Mouse (Mus musculus): ENCODE data around the gene Mdk. TPM values are rescaled to one million over a fixed set of nuclear protein-coding genes. Genes with fewer than 3 reads are reported as not detected.

The Mdk gene
- polyA plus RNA-seq, 1 experiment: 1.1 TPM

- no peak for TF ChIP-seq GATA1 (IDR thresholded peaks at IDR 0.05; ENCODE audit: low read length)
- TF ChIP-seq TAL1 (IDR thresholded peaks at IDR 0.05; ENCODE audit: low read length): no peak
- Histone ChIP-seq H3K9me3 (ENCODE audit: control insufficient read depth, low read length) (no peaks in the 10 kb centered on the region), H3K4me3 (replicated peaks) (no peak overlapping the region), H3K4me1 (ENCODE audit: control insufficient read depth) (peaks cover 81% of the 10 kb centered on the region), H3K36me3 (ENCODE audit: control insufficient read depth) (peaks cover 22% of the 10 kb centered on the region), H3K27me3 (ENCODE audit: control insufficient read depth) (peaks cover 19% of the 10 kb centered on the region)
Observed at GRCm38 (mm10) chr2:91960459-91960858, 28.4 kb upstream of the Mdk start.

- Histone ChIP-seq H3K4me3 (replicated peaks) (no peak overlapping the region), H3K4me1 (ENCODE audit: control insufficient read depth) (peaks cover 88% of the 10 kb centered on the region), H3K27me3 (ENCODE audit: control insufficient read depth) (peaks cover 12% of the 10 kb centered on the region), H3K36me3 (ENCODE audit: control insufficient read depth) (peaks cover 22% of the 10 kb centered on the region), H3K9me3 (ENCODE audit: control insufficient read depth, low read length) (no peaks in the 10 kb centered on the region)
- no peak for TF ChIP-seq TAL1 (IDR thresholded peaks at IDR 0.05; ENCODE audit: low read length)
- TF ChIP-seq GATA1 (IDR thresholded peaks at IDR 0.05; ENCODE audit: low read length): no peak
Observed at GRCm38 (mm10) chr2:91959544-91960410, 27.7 kb upstream of the Mdk start.

GRCm38 (mm10) chr2:91958701-91959457, 26.8 kb upstream of the Mdk start:
- no peaks in the 10 kb centered on the region for H3K9me3 ChIP-seq (ENCODE audit: control insufficient read depth, low read length)
- no peak for TF ChIP-seq TAL1 (IDR thresholded peaks at IDR 0.05; ENCODE audit: low read length)
- no peak for TF ChIP-seq GATA1 (IDR thresholded peaks at IDR 0.05; ENCODE audit: low read length)
- H3K27me3 ChIP-seq (ENCODE audit: control insufficient read depth): peaks cover 4% of the 10 kb centered on the region
- no peak overlapping the region for H3K4me3 ChIP-seq (replicated peaks)
- H3K4me1 ChIP-seq (ENCODE audit: control insufficient read depth): peaks cover 88% of the 10 kb centered on the region
- H3K36me3 ChIP-seq (ENCODE audit: control insufficient read depth): peaks cover 22% of the 10 kb centered on the region

- H3K27me3 ChIP-seq (ENCODE audit: control insufficient read depth): no peaks in the 10 kb centered on the region
- no peak overlapping the region for H3K4me3 ChIP-seq (replicated peaks)
- no peaks in the 10 kb centered on the region for H3K9me3 ChIP-seq (ENCODE audit: control insufficient read depth, low read length)
- TF ChIP-seq GATA1 (IDR thresholded peaks at IDR 0.05; ENCODE audit: low read length): no peak
- TF ChIP-seq TAL1 (IDR thresholded peaks at IDR 0.05; ENCODE audit: low read length): no peak
- H3K36me3 ChIP-seq (ENCODE audit: control insufficient read depth): peaks cover 27% of the 10 kb centered on the region
- peaks cover 88% of the 10 kb centered on the region for H3K4me1 ChIP-seq (ENCODE audit: control insufficient read depth)
Observed at GRCm38 (mm10) chr2:91958049-91958448, 26.0 kb upstream of the Mdk start.

- TF ChIP-seq GATA1 (IDR thresholded peaks at IDR 0.05; ENCODE audit: low read length) (no peak), TAL1 (IDR thresholded peaks at IDR 0.05; ENCODE audit: low read length) (no peak)
- H3K36me3 ChIP-seq (ENCODE audit: control insufficient read depth): peaks cover 28% of the 10 kb centered on the region
- H3K4me1 ChIP-seq (ENCODE audit: control insufficient read depth): peaks cover 87% of the 10 kb centered on the region
- no peak overlapping the region for H3K4me3 ChIP-seq (replicated peaks)
- H3K9me3 ChIP-seq (ENCODE audit: control insufficient read depth, low read length): no peaks in the 10 kb centered on the region
- no peaks in the 10 kb centered on the region for H3K27me3 ChIP-seq (ENCODE audit: control insufficient read depth)
Observed at GRCm38 (mm10) chr2:91957096-91957495, 25.0 kb upstream of the Mdk start.

GRCm38 (mm10) chr2:91955875-91956274, 23.8 kb upstream of the Mdk start:
- Histone ChIP-seq H3K27me3 (ENCODE audit: control insufficient read depth) (no peaks in the 10 kb centered on the region), H3K4me3 (replicated peaks) (no peak overlapping the region), H3K36me3 (ENCODE audit: control insufficient read depth) (peaks cover 31% of the 10 kb centered on the region), H3K4me1 (ENCODE audit: control insufficient read depth) (peaks cover 86% of the 10 kb centered on the region), H3K9me3 (ENCODE audit: control insufficient read depth, low read length) (no peaks in the 10 kb centered on the region)
- TF ChIP-seq GATA1 (IDR thresholded peaks at IDR 0.05; ENCODE audit: low read length) (no peak), TAL1 (IDR thresholded peaks at IDR 0.05; ENCODE audit: low read length) (no peak)

GRCm38 (mm10) chr2:91955121-91955591, 23.1 kb upstream of the Mdk start:
- no peaks in the 10 kb centered on the region for H3K27me3 ChIP-seq (ENCODE audit: control insufficient read depth)
- no peaks in the 10 kb centered on the region for H3K9me3 ChIP-seq (ENCODE audit: control insufficient read depth, low read length)
- H3K4me1 ChIP-seq (ENCODE audit: control insufficient read depth): peaks cover 88% of the 10 kb centered on the region
- TF ChIP-seq GATA1 (IDR thresholded peaks at IDR 0.05; ENCODE audit: low read length): no peak
- TF ChIP-seq TAL1 (IDR thresholded peaks at IDR 0.05; ENCODE audit: low read length): no peak
- peaks cover 26% of the 10 kb centered on the region for H3K36me3 ChIP-seq (ENCODE audit: control insufficient read depth)
- H3K4me3 ChIP-seq (replicated peaks): no peak overlapping the region

- TF ChIP-seq TAL1 (IDR thresholded peaks at IDR 0.05; ENCODE audit: low read length) (no peak), GATA1 (IDR thresholded peaks at IDR 0.05; ENCODE audit: low read length) (no peak)
- Histone ChIP-seq H3K9me3 (ENCODE audit: control insufficient read depth, low read length) (no peaks in the 10 kb centered on the region), H3K36me3 (ENCODE audit: control insufficient read depth) (peaks cover 25% of the 10 kb centered on the region), H3K4me3 (replicated peaks) (no peak overlapping the region), H3K27me3 (ENCODE audit: control insufficient read depth) (no peaks in the 10 kb centered on the region), H3K4me1 (ENCODE audit: control insufficient read depth) (peaks cover 88% of the 10 kb centered on the region)
Observed at GRCm38 (mm10) chr2:91953825-91954224, 21.7 kb upstream of the Mdk start.

All from erythroblast, embryonic 14.5 days (primary cell).